Mouse (Mus musculus) kidney, postnatal 0 days (tissue): ENCODE data around the gene Klc1. TPM values are rescaled to one million over a fixed set of nuclear protein-coding genes. Genes with fewer than 3 reads are reported as not detected.
A peak's percentile ranks its signal among the peaks of the same experiment; 100 is the strongest.
"Not testable (repeated sequence)": the region's sequence is repeated elsewhere in the genome, so short reads cannot be mapped to it uniquely, and the experiment has no call there.

ENCODE experiments used
- ATAC-seq: fragments of 200-750 bp; cut with Nextera tagmentation; replicated peaks from 2 replicates; pipeline ENCODE4 v1.8.0; 2017; ENCODE audit warnings: low read depth, moderate number of reproducible peaks, moderate TSS enrichment, moderate library complexity; ENCODE audit not compliant: low FRiP score
- DNase-seq: peaks from one replicate; pipeline ENCODE4 v3.0.0-alpha.2; 2016; ENCODE audit warnings: low spot score
- H3K27ac ChIP-seq: fragments of 300-500 bp; sonication (generic); 2 replicates; pipeline ENCODE4 v1.5.1; 2014; ENCODE audit warnings: mild to moderate bottlenecking
- H3K27me3 ChIP-seq: fragments of 300-500 bp; sonication (generic); 2 replicates; pipeline ENCODE4 v1.6.1; 2014; ENCODE audit warnings: low read length, mixed read lengths; ENCODE audit not compliant: insufficient read depth
- H3K36me3 ChIP-seq: fragments of 300-500 bp; sonication (generic); 2 replicates; pipeline ENCODE4 v1.6.1; 2014; ENCODE audit warnings: low read length, mixed read lengths; ENCODE audit not compliant: insufficient read depth
- H3K4me1 ChIP-seq: fragments of 300-500 bp; sonication (generic); replicated peaks from 2 replicates; pipeline ENCODE4 v1.6.1; 2014; ENCODE audit warnings: antibody characterized with exemption, low read length, mixed read lengths; ENCODE audit not compliant: insufficient read depth
- H3K4me2 ChIP-seq: fragments of 300-500 bp; sonication (generic); 2 replicates; pipeline ENCODE4 v1.6.1; 2014; ENCODE audit warnings: mild to moderate bottlenecking, low read length, moderate library complexity, mixed read lengths
- H3K4me3 ChIP-seq: fragments of 300-500 bp; sonication (generic); replicated peaks from 2 replicates; pipeline ENCODE4 v1.5.1; 2014; ENCODE audit warnings: low read depth, low read length
- H3K9ac ChIP-seq: fragments of 300-500 bp; sonication (generic); 2 replicates; pipeline ENCODE4 v1.6.1; 2014; ENCODE audit warnings: low read depth, low read length
- H3K9me3 ChIP-seq: fragments of 300-500 bp; sonication (generic); replicated peaks from 2 replicates; pipeline ENCODE4 v1.6.1; 2016; ENCODE audit warnings: low read length, inconsistent platforms, mixed read lengths
- CTCF ChIP-seq: IDR thresholded peaks from 2 replicates; pipeline ENCODE4 v1.5.1; 2016; ENCODE audit warnings: antibody characterized with exemption, low read depth, mild to moderate bottlenecking, moderate library complexity
- WGBS: fragments of 180-500 bp; shearing (Covaris S2); extraction: QIAGEN DNeasy Blood & Tissue Kit; methylation state at CpG from one replicate; pipeline ENCODE4 v1.1.7; 2014; 5-methylcytosine and 5-hydroxymethylcytosine counted together
- polyA plus RNA-seq: library from polyadenylated mRNA; unstranded; fragments of >200 nt; fragmentation: Nextera tagmentation; extraction: Ambion mirVana; gene quantifications from 2 replicates; pipeline ENCODE4 v1.2.1, GENCODE M21; 2015

Klc1 gene
- 52.6 and 61.3 TPM in 2 replicates for polyA plus RNA-seq

GRCm38 (mm10) chr12:111758381-111759175 is at the start of gene Klc1:
Gene Klc1 (plus strand): TSS chr12:111758849.
- TF ChIP-seq CTCF, result no peak
- Histone ChIP-seq H3K9ac (peak within 1 kb of the TSS; percentile 89), H3K4me2 (peak within 1 kb of the TSS; percentile 98), H3K27me3 (no peaks in the 10 kb centered on the region), H3K4me3 (peak within 1 kb of the TSS; percentile 53), H3K9me3 (no peaks in the 10 kb centered on the region), H3K27ac (peak within 1 kb of the TSS; percentile 89), H3K4me1 (peaks cover 16% of the 10 kb centered on the region), H3K36me3 (0 out of 2 replicates have a peak, but pooled peaks cover 10% of the 10 kb centered on the region)
- WGBS, result under 1% methylated on average over 78 of the region's 85 CpGs
- DNase-seq (peak; percentile 69), ATAC-seq (peak; percentile 65)

- H3K9ac ChIP-seq, result no peak overlapping the region
- DNase-seq (no peak), ATAC-seq (no peak)
- no peaks in the 10 kb centered on the region for H3K9me3 ChIP-seq
- WGBS, result 91% methylated on average over 10 of the region's 10 CpGs
- H3K4me1 ChIP-seq, result peaks cover 12% of the 10 kb centered on the region
- H3K36me3 ChIP-seq, result peaks cover 21% of the 10 kb centered on the region
- H3K27ac ChIP-seq, result no peak overlapping the region
- TF ChIP-seq CTCF, result no peak
- no peak overlapping the region for H3K4me2 ChIP-seq
- H3K4me3 ChIP-seq, result no peak overlapping the region
- no peaks in the 10 kb centered on the region for H3K27me3 ChIP-seq
Observed at GRCm38 (mm10) chr12:111710091-111710490, 48.6 kb upstream of the Klc1 start.

DNA sequence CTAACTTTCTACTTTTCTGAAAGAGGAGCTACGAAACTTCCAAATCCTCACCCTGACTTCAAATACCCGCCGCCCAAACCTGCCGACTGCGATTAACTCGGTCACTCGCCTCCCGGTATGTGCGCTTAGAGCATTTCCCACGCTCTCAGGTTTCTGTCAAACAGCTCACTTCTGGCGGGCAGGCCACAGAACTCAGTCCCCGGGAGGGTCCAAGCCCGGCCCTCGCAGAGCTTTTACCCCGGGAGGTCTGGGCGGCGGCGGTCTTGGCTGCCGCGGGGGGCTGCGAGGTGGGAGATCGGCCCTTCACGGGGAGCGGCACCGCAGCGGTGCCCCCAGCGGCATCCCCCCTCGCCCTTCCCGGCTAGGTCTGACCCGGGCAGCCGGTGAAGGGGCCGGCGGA is 46.2 kb upstream of the Klc1 start:
- H3K27ac ChIP-seq, result peak overlapping the region; percentile 85
- TF ChIP-seq CTCF, result no peak
- H3K4me2 ChIP-seq, result peak overlapping the region; percentile 84
- ATAC-seq (no peak; the same call in none of the 2 replicates), DNase-seq (no peak)
- H3K4me1 ChIP-seq, result peaks cover 12% of the 10 kb centered on the region
- WGBS, result under 1% methylated on average over 25 of the region's 33 CpGs
- H3K9me3 ChIP-seq, result no peaks in the 10 kb centered on the region
- H3K9ac ChIP-seq, result peak overlapping the region; percentile 96
- peak overlapping the region; percentile 97 for H3K4me3 ChIP-seq
- H3K36me3 ChIP-seq, result peaks cover 21% of the 10 kb centered on the region
- no peaks in the 10 kb centered on the region for H3K27me3 ChIP-seq

- Histone ChIP-seq H3K27me3 (no peaks in the 10 kb centered on the region), H3K9ac (peak within 1 kb of the TSS; percentile 96), H3K9me3 (no peaks in the 10 kb centered on the region), H3K4me2 (peak within 1 kb of the TSS; percentile 84), H3K36me3 (peaks cover 21% of the 10 kb centered on the region), H3K4me1 (peaks cover 13% of the 10 kb centered on the region), H3K4me3 (peak within 1 kb of the TSS; percentile 97), H3K27ac (peak within 1 kb of the TSS; percentile 85)
- TF ChIP-seq CTCF, result peak; percentile 33; the same call in 1 of the 2 replicates
- WGBS, result under 1% methylated on average over 69 of the region's 86 CpGs
- DNase-seq (peak; percentile 97), ATAC-seq (peak; percentile 93)
Observed at GRCm38 (mm10) chr12:111713004-111713651, 45.5 kb upstream of the Klc1 start, which contains the start of the genes Bag5 and Apopt1. Gene Bag5 (minus strand): TSS chr12:111713257. Gene Apopt1 (plus strand): TSS chr12:111713261.

GRCm38 (mm10) chr12:111713880-111714279 is 44.8 kb upstream of the Klc1 start:
- not testable (repeated sequence) for H3K9me3 ChIP-seq, ATAC-seq, H3K27ac ChIP-seq, H3K9ac ChIP-seq, H3K27me3 ChIP-seq, DNase-seq
- Histone ChIP-seq H3K4me2 (peak overlapping the region; percentile 84), H3K4me1 (peaks cover 21% of the 10 kb centered on the region), H3K4me3 (peak overlapping the region; percentile 97), H3K36me3 (peaks cover 18% of the 10 kb centered on the region)
- WGBS, result 63% methylated on average over 6 of the region's 6 CpGs

- ATAC-seq, result no peak
- no peak overlapping the region for H3K9ac ChIP-seq
- no peak for TF ChIP-seq CTCF
- no peak overlapping the region for H3K27ac ChIP-seq
- H3K27me3 ChIP-seq, result no peaks in the 10 kb centered on the region
- H3K4me3 ChIP-seq, result no peak overlapping the region
- WGBS, result 95% methylated on average over 7 of the region's 7 CpGs
- H3K9me3 ChIP-seq, result no peaks in the 10 kb centered on the region
- no peaks in the 10 kb centered on the region for H3K36me3 ChIP-seq
- H3K4me1 ChIP-seq, result peaks cover 21% of the 10 kb centered on the region
- no peak overlapping the region for H3K4me2 ChIP-seq
- no peak for DNase-seq
Observed at GRCm38 (mm10) chr12:111716505-111716904, 42.1 kb upstream of the Klc1 start.
